Mouse (Mus musculus) hematopoietic stem cell, adult 5-6 weeks (primary cell): ENCODE data around the gene Lpcat3. TPM values are rescaled to one million over a fixed set of nuclear protein-coding genes. Genes with fewer than 3 reads are reported as not detected.

ENCODE experiments used
- ATAC-seq, 2 experiments: fragments of 125-278 bp in 1 of 2; replicated peaks in 1 of 2; 2 replicates each; pipeline ENCODE4 v1.8.0; 2016 to 2017; ENCODE audit warnings: inconsistent platforms in 2 of 2, mild to moderate bottlenecking in 2 of 2, moderate number of reproducible peaks in 2 of 2, low read depth in 1 of 2, moderate TSS enrichment in 1 of 2; ENCODE audit not compliant: low FRiP score in 2 of 2, poor library complexity in 2 of 2, severe bottlenecking in 2 of 2, insufficient read depth in 1 of 2, low TSS enrichment in 1 of 2
- total RNA-seq: library from RNA; stranded (forward); fragments of 172-1452, 232-1000 nt; gene quantifications from 2 replicates; pipeline ENCODE4 v1.2.3, GENCODE M21; 2017

Lpcat3 gene
- total RNA-seq, 1 experiment from 2014 or later = 28.5 TPM

DNA sequence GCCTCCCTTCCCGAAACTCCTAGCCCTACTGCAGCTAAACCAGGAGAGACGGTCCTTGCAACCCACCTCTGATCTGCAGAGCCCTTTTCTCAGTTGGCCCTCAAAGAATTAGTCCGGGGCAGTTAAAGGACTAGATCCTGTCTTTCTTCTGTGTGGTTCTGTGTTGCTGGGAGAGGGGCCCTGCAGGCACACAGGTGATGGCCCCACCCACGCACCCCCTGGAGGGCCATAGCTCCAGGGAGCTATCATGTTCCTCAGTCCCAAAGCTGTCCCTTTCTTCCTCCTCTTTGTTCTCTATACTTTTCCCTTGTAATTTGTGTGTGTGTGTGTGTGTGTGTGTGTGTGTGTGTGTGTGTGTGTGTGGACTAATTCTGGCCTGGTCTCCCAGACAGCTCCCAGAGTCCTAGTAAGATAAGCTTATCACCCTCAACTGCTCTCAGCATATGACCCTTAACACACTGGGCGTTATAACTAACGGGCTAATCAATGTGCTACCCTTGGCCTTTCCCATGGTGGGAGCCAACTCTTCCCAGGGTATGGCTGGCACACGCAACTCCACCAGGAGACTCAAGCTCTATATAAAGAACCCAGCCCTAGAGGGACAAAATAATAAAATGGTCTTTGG lies 56.6 kb downstream of the Lpcat3 start:
- no peak for ATAC-seq

DNA sequence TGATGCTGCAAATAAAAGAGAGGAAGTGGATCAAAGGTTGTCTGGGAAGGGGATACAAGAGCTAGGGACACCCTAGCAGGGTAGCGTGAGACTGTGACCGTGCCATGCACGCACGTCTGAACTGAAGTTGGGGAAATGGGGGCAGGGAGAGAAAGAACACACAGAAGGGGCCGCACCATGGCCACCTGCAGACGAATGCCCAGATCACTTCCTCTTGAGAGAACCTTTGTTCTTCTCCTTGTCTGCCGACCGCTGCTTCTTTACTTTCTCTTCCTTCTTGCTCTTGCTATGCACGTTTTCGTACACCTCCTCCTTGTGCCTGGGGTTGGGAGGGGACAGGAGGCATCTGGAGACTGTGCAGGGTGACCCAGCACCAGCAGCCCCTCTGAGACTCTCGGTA lies 58.1 kb downstream of the Lpcat3 start:
- peak in 1 of 2 experiments; percentile 31; a peak in 2 of 4 replicates for ATAC-seq

DNA sequence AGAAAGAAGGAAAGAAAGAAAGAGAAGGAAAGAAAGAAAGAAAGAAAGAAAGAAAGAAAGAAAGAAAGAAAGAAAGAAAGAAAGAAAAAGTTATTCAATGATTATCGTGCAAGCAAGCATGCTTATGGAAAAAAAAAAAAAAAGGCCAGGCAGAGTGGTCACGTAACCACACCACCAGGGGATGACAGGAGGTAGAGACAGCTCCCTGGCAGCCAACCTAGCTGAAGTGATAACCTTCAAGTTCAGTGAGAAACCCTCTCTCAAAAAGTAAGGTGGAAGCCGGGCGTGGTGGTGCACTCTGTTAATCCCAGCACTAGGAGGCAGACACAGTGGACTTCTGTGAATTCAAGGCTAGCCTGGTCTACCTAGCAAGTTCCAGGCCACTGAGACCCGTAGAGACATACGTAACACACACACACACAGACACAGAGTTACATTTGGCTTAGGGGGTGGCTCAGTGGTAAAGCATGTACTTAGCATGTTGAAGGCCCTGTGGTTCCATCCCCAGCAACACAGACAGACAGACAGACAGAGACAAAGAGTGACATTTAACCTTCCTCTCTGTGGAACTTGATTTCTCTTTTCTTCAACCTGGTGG lies 60.1 kb downstream of the Lpcat3 start:
- ATAC-seq = peak in 1 of 2 experiments; percentile 3; a peak in 1 of 4 replicates

DNA sequence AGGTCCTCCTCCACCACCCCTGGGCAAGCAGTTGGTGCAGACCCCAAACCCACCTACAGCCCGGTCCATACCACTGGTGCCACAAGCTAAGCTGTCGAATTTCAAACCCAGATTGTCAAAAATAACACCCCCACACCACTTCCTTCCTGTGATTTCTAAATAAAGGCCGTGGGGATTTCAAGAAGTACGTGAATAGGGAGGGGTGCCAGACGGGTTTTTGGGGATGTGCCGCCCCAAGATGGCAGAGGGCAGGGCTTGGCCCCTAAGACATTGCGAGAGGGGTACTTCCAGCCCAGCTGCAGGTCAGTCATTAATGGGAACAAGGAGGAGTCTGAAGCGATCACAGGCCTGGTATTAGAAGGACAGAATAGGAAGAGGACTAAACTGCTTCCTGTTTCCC lies 60.7 kb downstream of the Lpcat3 start:
- peak; percentile 54; a peak in 3 of 4 replicates for ATAC-seq

DNA sequence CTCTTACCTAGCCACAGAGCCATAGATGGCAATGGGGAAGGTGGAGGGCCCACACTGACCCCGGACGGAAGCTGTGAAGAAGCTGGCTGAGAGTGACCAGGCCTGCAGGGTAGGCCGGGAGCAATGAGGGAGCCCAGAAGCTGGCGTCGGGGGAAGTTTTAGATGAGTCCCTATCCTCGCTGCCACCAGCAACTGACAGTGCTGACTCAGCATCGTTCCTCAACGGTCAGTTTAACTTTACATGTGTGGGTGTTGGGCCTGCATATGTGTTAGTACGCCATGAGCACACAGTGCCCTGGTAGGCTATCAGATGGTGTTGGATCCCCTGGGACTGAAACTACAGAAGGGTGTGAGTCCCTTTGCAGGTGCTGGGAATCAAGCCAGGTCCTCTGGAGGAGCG lies 61.6 kb downstream of the Lpcat3 start:
- ATAC-seq = no peak

DNA sequence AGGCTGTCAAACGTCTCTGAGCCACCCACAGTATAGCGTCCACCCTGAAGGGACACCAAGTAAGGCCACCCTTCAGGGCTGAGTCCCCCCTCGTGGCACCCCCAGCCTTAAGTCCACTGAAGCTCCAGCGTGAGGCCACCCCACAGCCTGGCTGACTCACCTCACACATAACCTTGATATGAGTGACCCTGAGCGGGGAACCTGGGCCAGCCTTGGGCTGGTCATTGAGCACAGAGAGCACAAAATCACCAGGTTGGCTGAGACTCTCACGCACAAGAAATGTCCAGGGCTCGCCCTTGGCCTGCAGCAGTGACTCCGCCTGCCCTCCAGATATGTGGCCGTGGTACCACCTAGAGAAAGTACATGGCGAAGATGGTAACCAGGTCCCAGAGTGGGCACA lies 65.8 kb downstream of the Lpcat3 start:
- no peak for ATAC-seq

DNA sequence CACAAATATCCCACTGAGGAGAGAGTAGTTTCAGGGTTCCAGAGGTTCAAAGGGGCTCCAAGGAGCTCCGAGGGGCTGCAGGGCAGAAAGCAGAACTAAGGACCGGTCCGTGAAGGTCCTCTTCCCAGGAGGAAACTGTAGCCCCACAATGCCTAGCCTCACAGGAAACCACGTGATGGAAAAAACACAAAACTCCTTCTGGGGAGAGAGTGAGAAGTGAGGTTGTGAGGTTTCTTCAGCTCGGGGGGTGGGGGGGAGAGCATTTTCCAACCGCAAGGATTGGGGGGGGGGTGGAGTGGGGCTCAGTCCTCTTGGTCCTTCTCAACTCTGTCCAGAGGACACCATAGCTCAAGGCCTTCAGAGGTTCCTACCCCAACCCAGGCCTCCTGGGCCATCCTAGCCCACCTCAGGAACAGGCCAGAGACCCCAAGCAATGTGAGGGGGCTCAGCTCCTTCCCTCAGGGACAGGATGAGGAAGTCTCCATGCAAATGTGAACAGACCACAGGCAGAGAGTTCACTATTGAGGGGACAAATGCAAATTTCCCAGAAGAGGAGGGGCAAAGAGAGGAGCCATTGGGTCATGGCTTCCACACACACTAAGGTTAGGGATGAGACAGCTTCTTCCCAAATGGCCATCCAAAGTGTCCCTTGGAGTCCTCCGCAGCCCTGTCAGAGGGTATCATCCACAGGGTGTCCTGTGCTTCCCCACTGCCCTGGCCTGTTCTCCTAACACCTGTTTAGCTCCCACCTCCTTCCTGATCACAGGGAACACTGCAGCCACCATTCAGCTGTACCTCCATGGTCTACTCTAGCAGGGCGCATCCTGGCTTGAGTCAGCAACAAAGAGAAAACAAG lies 67.3 kb downstream of the Lpcat3 start:
- peak; percentile 68 to 72 for ATAC-seq

DNA sequence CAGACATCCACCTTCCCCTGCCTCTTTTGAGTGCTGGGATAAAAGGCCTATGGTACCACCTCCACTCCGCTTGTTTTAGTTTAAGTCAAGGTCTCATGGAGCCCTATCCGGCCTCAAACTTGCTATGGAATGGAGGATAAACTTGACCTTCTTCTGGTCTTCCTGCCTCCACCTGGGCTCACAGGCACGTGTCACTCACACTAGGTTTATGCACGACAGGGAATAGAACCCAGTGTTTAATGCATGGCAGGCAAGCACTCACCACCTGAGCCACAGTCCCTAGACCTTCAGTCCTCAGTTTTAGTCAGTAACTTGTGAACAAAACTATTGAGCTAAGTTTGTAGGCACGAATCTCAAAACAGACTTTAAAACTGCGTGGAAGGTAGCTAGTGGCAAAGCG lies 68.2 kb downstream of the Lpcat3 start:
- no peak for ATAC-seq

DNA sequence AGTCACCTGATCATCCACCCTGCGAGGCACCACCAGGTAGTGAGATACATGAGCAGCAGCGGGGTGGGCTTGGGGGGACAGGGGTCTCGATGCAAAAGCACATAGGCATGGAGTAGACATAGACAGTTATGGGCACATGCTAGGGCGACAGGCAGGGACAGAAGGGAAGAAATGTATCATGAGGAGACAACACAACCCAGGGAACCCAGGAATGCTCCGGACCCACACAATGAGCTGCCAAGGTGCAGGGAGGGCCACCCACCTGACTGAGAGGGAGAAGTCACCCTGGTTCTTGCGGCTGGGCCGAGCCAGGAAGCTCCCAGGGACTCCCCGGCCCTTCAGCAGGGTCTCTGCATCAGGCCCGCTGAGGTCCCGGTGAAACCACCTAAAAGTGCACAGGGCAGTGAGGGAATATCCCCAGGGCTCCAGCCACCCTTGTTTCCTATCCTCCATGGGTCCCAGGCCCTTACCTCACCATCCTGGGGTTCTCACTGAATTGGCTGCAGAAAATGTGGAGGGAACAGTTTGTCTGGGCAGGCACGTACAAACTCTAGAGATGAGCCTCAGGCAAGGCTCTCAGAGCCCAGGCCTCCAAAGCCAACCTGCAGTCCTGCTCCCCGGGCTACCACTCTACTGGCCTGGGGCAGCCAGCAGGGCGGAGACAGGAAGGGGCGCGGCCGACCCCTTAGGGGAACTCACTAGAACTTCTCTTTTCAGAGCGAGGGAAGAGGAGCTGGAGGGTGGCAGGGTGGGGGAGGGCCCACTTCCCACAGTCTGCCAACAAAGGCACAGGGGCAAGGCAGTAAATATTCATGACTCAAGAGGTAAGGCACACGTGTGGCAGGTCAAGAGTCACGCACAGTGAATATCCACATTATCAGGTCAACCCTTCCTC lies 69.9 kb downstream of the Lpcat3 start:
- ATAC-seq = peak; percentile 90 to 91

DNA sequence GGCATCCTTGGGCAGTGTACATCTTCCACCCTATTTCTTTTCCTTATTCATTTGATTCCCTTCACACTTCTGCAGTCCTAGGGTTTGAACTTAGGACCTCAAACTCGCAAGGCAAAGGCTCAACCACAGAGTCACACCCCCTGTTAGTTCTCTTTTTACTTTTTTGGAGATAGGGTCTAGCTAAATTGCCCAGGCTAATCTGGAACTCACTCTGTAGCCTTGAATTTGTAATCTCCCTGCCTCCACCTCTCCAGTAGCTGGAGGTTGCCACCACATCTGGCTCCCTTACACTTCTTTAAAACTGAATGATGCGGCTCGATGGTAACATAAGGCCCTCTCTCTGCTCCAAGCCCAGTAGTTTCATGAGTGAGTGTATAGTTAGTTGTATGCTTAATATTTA lies 71.6 kb downstream of the Lpcat3 start:
- ATAC-seq = no peak

DNA sequence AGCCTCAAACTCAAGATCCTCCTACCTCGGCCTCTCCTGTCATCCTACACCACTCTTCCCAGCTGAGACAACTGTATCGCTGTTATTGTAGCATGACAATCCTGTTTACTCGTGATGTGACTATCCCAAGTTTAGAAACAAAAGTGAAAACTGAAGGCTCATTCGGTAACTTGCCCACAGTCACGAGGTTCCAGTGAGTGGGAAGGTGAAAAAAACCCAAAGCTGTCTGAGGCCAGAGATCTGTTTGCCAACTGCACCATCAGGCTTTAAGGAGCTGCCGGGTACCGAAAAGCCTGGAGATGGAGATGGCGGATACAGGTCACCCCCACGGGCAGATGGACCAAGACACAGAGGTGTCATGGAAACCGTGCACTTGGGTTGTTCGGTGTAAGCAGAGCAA lies 74.2 kb downstream of the Lpcat3 start:
- no peak for ATAC-seq

DNA sequence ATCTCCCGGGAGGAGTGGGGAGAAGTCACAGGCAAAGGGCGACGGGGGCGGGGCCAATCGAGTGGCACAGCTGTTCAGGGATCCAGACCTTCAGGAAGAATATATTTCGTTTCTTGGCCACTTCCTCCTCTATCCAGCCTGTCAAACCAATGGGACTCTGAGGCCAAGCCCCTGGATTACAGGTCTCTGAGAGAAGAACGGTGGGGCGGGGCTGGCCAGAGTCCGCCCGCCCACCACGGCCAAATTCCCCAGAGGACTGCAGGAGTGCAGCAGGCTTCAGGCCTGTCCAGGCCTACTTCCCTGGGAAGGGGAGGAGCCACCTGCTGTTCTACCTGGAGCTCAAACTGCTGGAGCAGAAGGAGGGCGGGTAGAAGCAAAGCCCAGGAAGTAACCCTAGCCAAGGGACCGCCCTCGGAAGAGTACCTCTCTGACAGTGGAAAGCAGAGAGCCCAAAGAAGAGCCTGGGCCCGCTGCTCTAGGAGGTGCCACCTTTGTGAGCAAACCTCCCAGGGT lies 75.7 kb downstream of the Lpcat3 start, which contains the start of gene Ptpn6:
Ptpn6 (minus strand) TSS at position 204 of the 513 bp plus-strand sequence.
- peak; percentile 13 to 20 for ATAC-seq

DNA sequence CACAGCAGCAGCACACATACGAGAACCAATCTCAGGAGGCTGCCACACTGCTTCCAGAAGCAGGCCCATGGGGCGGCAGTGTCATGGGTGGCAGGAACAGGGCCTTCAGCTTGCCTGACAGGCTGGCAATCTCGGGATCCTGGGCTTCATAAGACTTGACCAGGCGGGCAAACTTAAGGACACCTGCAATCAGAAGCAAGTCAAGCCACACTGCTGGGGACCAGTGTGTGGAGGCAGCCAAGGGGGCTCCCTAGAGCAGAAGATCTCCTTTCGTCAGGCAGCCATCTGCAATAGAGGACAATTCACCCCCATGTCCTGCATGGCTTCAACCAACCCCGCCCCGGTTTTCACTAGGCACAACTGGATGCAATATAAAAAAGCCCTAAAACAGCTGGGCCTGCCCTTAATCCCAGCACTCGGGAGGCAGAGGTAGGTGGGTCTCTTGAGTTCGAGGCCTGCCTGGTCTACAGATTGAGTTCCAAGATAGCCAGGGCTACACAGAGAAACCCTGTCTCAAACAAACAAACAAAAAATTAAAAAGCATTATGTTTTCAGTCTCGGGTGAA lies 76.5 kb downstream of the Lpcat3 start:
- ATAC-seq = no peak

DNA sequence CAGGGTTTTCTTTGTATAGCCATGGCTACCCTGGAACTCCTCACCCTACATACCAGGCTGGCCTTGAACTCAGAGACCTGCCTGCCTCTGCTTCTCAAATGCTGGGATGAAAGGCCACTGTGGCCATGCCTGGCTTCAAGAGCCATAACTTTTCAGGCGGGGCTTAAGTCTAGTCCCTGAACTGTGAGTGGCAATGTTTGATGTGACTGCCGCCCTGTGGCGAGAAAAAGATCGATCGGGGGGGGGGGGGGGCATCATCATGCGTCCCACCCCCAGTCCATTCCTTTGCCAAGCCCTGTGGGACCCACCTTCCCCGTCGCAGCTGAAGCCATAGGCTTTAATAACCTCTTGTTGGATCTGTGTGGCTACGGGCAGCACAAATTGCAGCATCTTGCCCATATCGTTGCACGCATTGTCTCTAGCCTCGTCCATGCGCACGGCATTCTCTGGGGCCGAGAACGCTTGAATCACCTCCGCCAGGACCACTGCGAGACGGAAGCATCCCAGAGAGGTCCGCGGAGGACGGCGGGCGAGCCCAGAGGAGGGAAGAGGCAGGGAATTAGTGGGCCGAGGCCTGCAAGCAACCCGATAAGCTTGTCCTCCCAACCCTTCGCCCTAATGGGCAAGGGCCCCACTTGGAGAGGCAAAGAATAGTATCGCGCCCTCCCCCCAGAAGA lies 77.5 kb downstream of the Lpcat3 start:
- peak in 1 of 2 experiments; percentile 9; a peak in 2 of 4 replicates for ATAC-seq

DNA sequence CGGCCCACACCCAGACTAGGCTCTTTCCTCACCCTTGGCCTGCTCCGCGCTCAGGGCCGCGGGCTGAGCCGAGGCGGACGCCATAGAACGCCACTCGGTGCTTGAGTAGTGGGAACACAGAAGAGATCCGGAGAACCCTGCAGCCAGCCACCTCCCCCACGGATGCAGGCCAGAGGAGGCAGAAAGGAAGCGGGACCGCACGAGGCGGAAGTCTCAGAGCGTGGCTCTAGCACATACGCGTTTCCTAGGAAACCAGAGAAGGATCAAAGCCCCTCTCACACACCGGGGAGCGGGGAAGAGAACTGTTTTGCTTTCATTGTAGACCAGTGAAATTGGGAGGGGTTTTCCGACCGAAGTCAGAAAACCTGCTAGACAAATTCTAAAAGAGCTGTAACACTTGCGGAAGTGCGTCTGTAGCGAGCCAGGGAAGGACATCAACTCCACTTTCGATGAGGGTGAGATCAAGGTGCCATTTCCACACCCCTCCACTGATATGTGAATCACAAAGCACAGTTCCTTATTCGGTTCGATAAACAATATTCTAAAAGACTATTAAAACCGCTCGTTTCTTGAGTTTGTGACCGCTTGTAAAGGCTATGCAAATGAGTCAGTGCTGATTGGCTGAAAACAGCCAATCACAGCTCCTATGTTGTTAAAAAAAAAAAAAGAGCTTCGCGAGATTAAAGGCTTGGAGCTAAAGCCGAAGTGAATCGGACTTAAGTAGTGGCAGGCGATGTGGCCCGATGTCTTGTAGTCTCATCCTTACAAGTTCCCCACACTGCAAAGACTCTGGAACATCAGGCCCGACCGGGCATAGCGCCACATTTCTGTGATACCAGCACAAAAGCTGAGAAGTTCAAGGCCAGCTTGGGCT lies 78.3 kb downstream of the Lpcat3 start, which contains the start of gene Grcc10:
Grcc10 (minus strand) TSS at position 487 of the 874 bp plus-strand sequence.
- peak; percentile 75 to 80 for ATAC-seq
